In genomic region chr5:33651921-33652782, GRCm38 (mm10) we compare ENCODE assay signal across 8 mouse cellular contexts. TPM values are rescaled to one million over a fixed set of nuclear protein-coding genes. Genes with fewer than 3 reads are reported as not detected.
DNase-seq lines count a peak whose midpoint lies in the region; ATAC-seq and TF ChIP-seq lines count a peak whose summit lies in the region.

TSS of gene Slbp (minus strand) at chr5:33652574.

- peak; percentile 91 for DNase-seq in c-Kit-negative CD71-positive TER-119-positive erythroid progenitor cells, embryonic 14.5 days (ENCODE audit: low read depth, low spot score)
- DNase-seq in forebrain, embryonic 10.5 days (ENCODE audit: extremely low spot score, low spot score): peak; percentile 98
- DNase-seq in kidney, postnatal 25 days: peak; percentile 97 to 99
- DNase-seq in liver, embryonic 14.5 days (ENCODE audit: low read depth in 3 of 3, low spot score in 3 of 3): peak; percentile 93 to 95 (median 95)
- peak; percentile 97 for DNase-seq in neural tube, embryonic 11.5 days (ENCODE audit: low spot score)
- peak; percentile 96 for DNase-seq in stomach, postnatal 0 days (ENCODE audit: low spot score)

- TF ChIP-seq CTCF in liver, embryonic 14.5 days (IDR thresholded peaks at IDR 0.05; ENCODE audit: low read depth): no peak; the same call in 1 of the 2 replicates
- no peak for TF ChIP-seq CTCF in stomach, postnatal 0 days (IDR thresholded peaks at IDR 0.05; ENCODE audit: low read depth)

- peak within 1 kb of the TSS; percentile 78 for H3K4me3 ChIP-seq in forebrain, embryonic 10.5 days
- H3K4me3 ChIP-seq in heart, embryonic 15.5 days: peak within 1 kb of the TSS; percentile 80
- H3K4me3 ChIP-seq in liver, embryonic 14.5 days (ENCODE audit: insufficient read depth in 1 of 2, low read depth in 2 of 2, low read length in 2 of 2): peak within 1 kb of the TSS; percentile 86 to 95
- H3K4me3 ChIP-seq in neural tube, embryonic 11.5 days (ENCODE audit: low read depth, low read length): peak within 1 kb of the TSS; percentile 83
- H3K4me3 ChIP-seq in stomach, postnatal 0 days (ENCODE audit: low read depth, low read length): peak within 1 kb of the TSS; percentile 64

- H3K27me3 ChIP-seq in forebrain, embryonic 10.5 days (ENCODE audit: poor library complexity, severe bottlenecking): no peaks in the 10 kb centered on the region
- H3K27me3 ChIP-seq in heart, embryonic 15.5 days: no peaks in the 10 kb centered on the region
- no peaks in the 10 kb centered on the region for H3K27me3 ChIP-seq in liver, embryonic 14.5 days (ENCODE audit: control insufficient read depth, insufficient read depth, low read length)
- no peaks in the 10 kb centered on the region for H3K27me3 ChIP-seq in neural tube, embryonic 11.5 days (ENCODE audit: control insufficient read depth, insufficient read depth, low read length)
- no peaks in the 10 kb centered on the region for H3K27me3 ChIP-seq in stomach, postnatal 0 days (ENCODE audit: control insufficient read depth, insufficient read depth, low read length)

- WGBS in forebrain, embryonic 10.5 days: under 1% methylated on average over 82 of the region's 82 CpGs
- WGBS in heart, embryonic 15.5 days: under 1% methylated on average over 82 of the region's 82 CpGs
- WGBS in liver, embryonic 14.5 days (ENCODE audit: insufficient replicate concordance): under 1% methylated on average over 82 of the region's 82 CpGs
- under 1% methylated on average over 75 of the region's 82 CpGs for WGBS in neural tube, embryonic 11.5 days
- under 1% methylated on average over 81 of the region's 82 CpGs for WGBS in stomach, postnatal 0 days

- H3K9ac ChIP-seq in heart, embryonic 15.5 days: peak within 1 kb of the TSS; percentile 86
- H3K9ac ChIP-seq in liver, embryonic 14.5 days (replicated peaks): peak within 1 kb of the TSS; percentile 93
- peak within 1 kb of the TSS; percentile 80 for H3K9ac ChIP-seq in neural tube, embryonic 11.5 days (ENCODE audit: low read length)
- peak within 1 kb of the TSS; percentile 83 for H3K9ac ChIP-seq in stomach, postnatal 0 days (ENCODE audit: low read length)

- TF ChIP-seq EP300 in liver, embryonic 14.5 days (IDR thresholded peaks at IDR 0.05; ENCODE audit: low read depth): peak; percentile 73
- no peak for TF ChIP-seq EP300 in stomach, postnatal 0 days (optimal IDR thresholded peaks at IDR 0.05)

- peak within 1 kb of the TSS; percentile 99 for H3K27ac ChIP-seq in forebrain, embryonic 10.5 days
- peak within 1 kb of the TSS; percentile 97 for H3K27ac ChIP-seq in heart, embryonic 15.5 days
- H3K27ac ChIP-seq in liver, embryonic 14.5 days: peak within 1 kb of the TSS; percentile 77
- H3K27ac ChIP-seq in neural tube, embryonic 11.5 days (ENCODE audit: low read depth, low read length): peak within 1 kb of the TSS; percentile 96
- H3K27ac ChIP-seq in stomach, postnatal 0 days (replicated peaks): peak within 1 kb of the TSS; percentile 98

- peaks cover 63% of the 10 kb centered on the region for H3K36me3 ChIP-seq in forebrain, embryonic 10.5 days (replicated peaks)
- H3K36me3 ChIP-seq in heart, embryonic 15.5 days: peaks cover 44% of the 10 kb centered on the region
- peaks cover 58% of the 10 kb centered on the region for H3K36me3 ChIP-seq in liver, embryonic 14.5 days (replicated peaks; ENCODE audit: control insufficient read depth, insufficient read depth, low read depth)
- peaks cover 8% of the 10 kb centered on the region for H3K36me3 ChIP-seq in neural tube, embryonic 11.5 days (ENCODE audit: control insufficient read depth, insufficient read depth, low read length)
- H3K36me3 ChIP-seq in stomach, postnatal 0 days (ENCODE audit: control insufficient read depth, insufficient read depth, low read length): no peaks in the 10 kb centered on the region; the same call in 1 of the 2 replicates

- peaks cover 55% of the 10 kb centered on the region for H3K4me1 ChIP-seq in forebrain, embryonic 10.5 days
- peaks cover 40% of the 10 kb centered on the region for H3K4me1 ChIP-seq in heart, embryonic 15.5 days (replicated peaks)
- H3K4me1 ChIP-seq in liver, embryonic 14.5 days (replicated peaks; ENCODE audit: control insufficient read depth in 2 of 2, insufficient read depth in 2 of 2, low read length in 1 of 2): peaks cover 27 to 30% of the 10 kb centered on the region in 2 experiments
- H3K4me1 ChIP-seq in neural tube, embryonic 11.5 days (ENCODE audit: control insufficient read depth, insufficient read depth, low read length): peaks cover 12% of the 10 kb centered on the region; the same call in 1 of the 2 replicates
- H3K4me1 ChIP-seq in stomach, postnatal 0 days (replicated peaks; ENCODE audit: control insufficient read depth, insufficient read depth): 0 out of 2 replicates have a peak, but pooled peaks cover 4% of the 10 kb centered on the region

- peak within 1 kb of the TSS; percentile 67 for H3K4me2 ChIP-seq in heart, embryonic 15.5 days
- peak within 1 kb of the TSS; percentile 98 for H3K4me2 ChIP-seq in liver, embryonic 14.5 days (ENCODE audit: low read depth)
- peak within 1 kb of the TSS; percentile 52 for H3K4me2 ChIP-seq in neural tube, embryonic 11.5 days (ENCODE audit: low read depth)
- peak within 1 kb of the TSS; percentile 61 for H3K4me2 ChIP-seq in stomach, postnatal 0 days (replicated peaks; ENCODE audit: low read depth)

- ATAC-seq in CD4-positive, CD25-positive, alpha-beta regulatory T cell, adult 4 months: peak; percentile 84
- ATAC-seq in heart, embryonic 15.5 days (replicated peaks; ENCODE audit: insufficient number of reproducible peaks, insufficient read depth, low FRiP score, low read depth): peak; percentile 97
- ATAC-seq in liver, embryonic 14.5 days (ENCODE audit: insufficient read depth): peak; percentile 90
- ATAC-seq in neural tube, embryonic 11.5 days (ENCODE audit: insufficient read depth, low FRiP score, low TSS enrichment): peak; percentile 97
- ATAC-seq in stomach, postnatal 0 days (ENCODE audit: low FRiP score, low TSS enrichment): peak; percentile 96

- H3K9me3 ChIP-seq in forebrain, embryonic 10.5 days: no peaks in the 10 kb centered on the region
- H3K9me3 ChIP-seq in heart, embryonic 15.5 days (replicated peaks): no peaks in the 10 kb centered on the region
- no peaks in the 10 kb centered on the region for H3K9me3 ChIP-seq in liver, embryonic 14.5 days (ENCODE audit: control insufficient read depth, low read length)
- no peaks in the 10 kb centered on the region for H3K9me3 ChIP-seq in neural tube, embryonic 11.5 days (ENCODE audit: control insufficient read depth, low read length)
- no peaks in the 10 kb centered on the region for H3K9me3 ChIP-seq in stomach, postnatal 0 days (ENCODE audit: control insufficient read depth, low read length)

RNA-seq across cellular contexts. Expression of gene Slbp, which starts in this region (rescaled TPM):
- 100 to 1,000 TPM; 123 to 141 TPM for polyA plus RNA-seq in CD4-positive, CD25-positive, alpha-beta regulatory T cell, adult 4 months (2017; shearing (Covaris generic))
- polyA plus RNA-seq in forebrain, embryonic 10.5 days (2016; fragmentation: Nextera tagmentation; extraction: Ambion mirVana): 335 and 357 TPM in 2 replicates
- polyA plus RNA-seq in heart, embryonic 15.5 days (2015; fragmentation: Nextera tagmentation; extraction: Ambion mirVana): 99.3 and 113 TPM in 2 replicates
- polyA plus RNA-seq in liver, embryonic 14.5 days (2012; rRNA removed): 97.1 and 155 TPM in 2 replicates
- polyA plus RNA-seq in liver, embryonic 14.5 days (2014; fragmentation: Nextera tagmentation; extraction: Ambion mirVana): 290 and 309 TPM in 2 replicates
- polyA plus RNA-seq in neural tube, embryonic 11.5 days (2014; fragmentation: Nextera tagmentation; extraction: Ambion mirVana): 242 and 267 TPM in 2 replicates
- polyA plus RNA-seq in stomach, postnatal 0 days (2015; fragmentation: Nextera tagmentation; extraction: Ambion mirVana): 84.0 and 87.3 TPM in 2 replicates

Comparison
In these comparisons a context has a peak if more than half of its experiments do, and no peak if none do; other contexts are left out.
1. Peak in every context shown above with its lines: DNase-seq, ATAC-seq, H3K4me3 ChIP-seq and H3K27ac ChIP-seq.